Mouse (Mus musculus) kidney, adult 2 months (tissue): ENCODE measurements at regions not wholly inside any gene's neighbourhood (a gene's known extent, or its start where the extent isn't known, plus 50 kb on each side); places are given as distances from the start of the nearest gene placed in this dataset.

Source experiments
- CTCF ChIP-seq: fragments of 200-500 bp; conservative IDR thresholded peaks from 2 replicates; pipeline ENCODE4 v1.5.1; 2011; ENCODE audit warnings: low read depth, mild to moderate bottlenecking, control low read depth, low read length, moderate library complexity, mixed read lengths; ENCODE audit not compliant: insufficient read depth, insufficient read length
- POLR2A ChIP-seq: fragments of 200-500 bp; IDR thresholded peaks from one replicate; pipeline ENCODE4 v1.6.1; 2011; ENCODE audit warnings: low read depth, low read length, control low read depth

DNA sequence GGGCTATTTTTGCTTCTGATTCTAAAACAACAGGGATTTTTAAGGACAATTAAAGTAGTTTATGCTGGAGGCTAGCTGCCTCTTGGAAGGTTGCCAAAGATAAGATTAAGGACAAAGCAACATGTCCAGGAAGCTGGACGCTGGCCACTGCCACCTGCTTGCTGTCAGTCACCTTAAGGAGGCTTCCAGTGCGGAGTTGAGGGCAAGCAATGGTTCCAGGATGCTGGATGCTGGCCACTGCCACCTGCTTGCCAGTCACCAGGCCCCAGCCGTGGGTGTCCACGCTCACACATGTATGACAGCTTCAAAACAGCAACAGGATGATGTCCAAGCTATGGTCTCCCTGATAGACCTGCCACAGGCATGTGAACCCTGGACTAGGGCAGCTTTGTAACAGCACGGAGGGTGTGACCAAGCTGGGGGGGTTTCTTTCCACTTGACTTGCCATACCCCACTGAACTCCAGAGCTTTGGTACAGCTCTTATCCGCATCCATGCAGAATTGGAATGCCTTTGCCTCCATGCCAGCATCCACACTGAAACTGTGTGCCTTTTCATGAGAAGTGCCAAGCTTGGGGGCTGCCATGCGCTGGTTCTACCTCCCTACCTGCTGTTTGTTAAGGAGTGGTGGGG is 174.6 kb downstream of the Glrx3 start:
- TF ChIP-seq CTCF (no peak), POLR2A (no peak)
